Mouse (Mus musculus): ENCODE measurements at regions not wholly inside any gene's neighbourhood (a gene's known extent, or its start where the extent isn't known, plus 50 kb on each side); places are given as distances from the start of the nearest gene placed in this dataset.
A peak's percentile ranks its signal among the peaks of the same experiment; 100 is the strongest.

DNA sequence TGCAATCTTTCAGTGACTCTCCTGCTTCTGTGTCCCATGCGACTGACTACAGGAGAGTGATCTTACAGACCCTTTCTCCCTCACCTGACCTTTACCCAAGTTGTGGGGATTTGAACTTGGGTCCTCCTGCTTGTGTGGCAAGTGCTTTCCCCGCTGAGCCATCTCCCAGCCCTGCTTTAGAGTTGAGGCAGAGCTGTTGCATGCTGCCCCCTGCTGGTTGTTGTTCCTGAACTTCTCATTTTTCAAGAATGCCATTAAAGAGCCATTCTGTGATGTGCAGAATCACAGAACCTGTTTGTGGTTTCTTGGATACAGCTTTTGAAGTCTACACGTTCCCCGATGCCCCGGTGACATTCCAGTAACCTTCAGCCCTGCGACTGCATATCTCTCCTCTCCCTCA lies 70.0 kb upstream of the Mvb12b start:
- DNase-seq (ENCODE audit: low spot score): peak; percentile 40
- H3K27ac ChIP-seq: no peak overlapping the region
- H3K9me3 ChIP-seq: 0 out of 2 replicates have a peak, but pooled peaks cover 2% of the 10 kb centered on the region
- no peaks in the 10 kb centered on the region for H3K36me3 ChIP-seq
- no peaks in the 10 kb centered on the region for H3K27me3 ChIP-seq (ENCODE audit: insufficient read depth, poor library complexity, severe bottlenecking)
- no peak overlapping the region for H3K4me3 ChIP-seq
- 67% methylated on average over 6 of the region's 6 CpGs for WGBS
- no peaks in the 10 kb centered on the region for H3K4me1 ChIP-seq (replicated peaks)

DNA sequence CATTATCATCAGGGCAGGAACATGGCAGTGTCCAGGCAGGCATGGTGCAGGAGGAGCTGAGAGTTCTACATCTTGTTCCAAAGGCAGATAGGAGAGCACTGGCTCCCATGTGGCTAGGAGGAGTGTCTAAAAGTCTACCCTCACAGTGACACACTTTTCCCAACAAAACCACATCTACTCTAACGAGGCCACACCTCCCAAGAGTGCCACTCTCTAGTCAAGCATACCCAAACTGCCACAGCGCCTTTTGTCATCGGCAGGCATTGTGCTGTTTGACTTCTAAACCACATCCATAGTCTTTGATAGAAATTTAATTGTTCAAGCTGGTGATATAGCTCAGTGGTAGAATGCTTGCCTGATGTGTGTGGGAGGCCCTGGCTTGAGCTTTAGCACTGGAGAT lies 56.6 kb upstream of the Mvb12b start:
- Histone ChIP-seq H3K9me3 (no peaks in the 10 kb centered on the region), H3K4me1 (replicated peaks) (peaks cover 18% of the 10 kb centered on the region; the same call in 1 of the 2 replicates), H3K27ac (no peak overlapping the region), H3K27me3 (ENCODE audit: insufficient read depth, poor library complexity, severe bottlenecking) (no peaks in the 10 kb centered on the region), H3K4me3 (no peak overlapping the region), H3K36me3 (no peaks in the 10 kb centered on the region)
- no peak for DNase-seq (ENCODE audit: low spot score)
- WGBS: 87% methylated on average over 3 of the region's 3 CpGs

GRCm38 (mm10) chr2:33942085-33942484 lies 54.3 kb upstream of the Mvb12b start:
- peaks cover 18% of the 10 kb centered on the region; the same call in 1 of the 2 replicates for H3K4me1 ChIP-seq (replicated peaks)
- H3K36me3 ChIP-seq: no peaks in the 10 kb centered on the region
- peak overlapping the region; percentile 77 for H3K27ac ChIP-seq
- no peaks in the 10 kb centered on the region for H3K9me3 ChIP-seq
- DNase-seq (ENCODE audit: low spot score): no peak
- WGBS: 68% methylated on average over 2 of the region's 2 CpGs
- no peak overlapping the region for H3K4me3 ChIP-seq
- no peaks in the 10 kb centered on the region for H3K27me3 ChIP-seq (ENCODE audit: insufficient read depth, poor library complexity, severe bottlenecking)

DNA sequence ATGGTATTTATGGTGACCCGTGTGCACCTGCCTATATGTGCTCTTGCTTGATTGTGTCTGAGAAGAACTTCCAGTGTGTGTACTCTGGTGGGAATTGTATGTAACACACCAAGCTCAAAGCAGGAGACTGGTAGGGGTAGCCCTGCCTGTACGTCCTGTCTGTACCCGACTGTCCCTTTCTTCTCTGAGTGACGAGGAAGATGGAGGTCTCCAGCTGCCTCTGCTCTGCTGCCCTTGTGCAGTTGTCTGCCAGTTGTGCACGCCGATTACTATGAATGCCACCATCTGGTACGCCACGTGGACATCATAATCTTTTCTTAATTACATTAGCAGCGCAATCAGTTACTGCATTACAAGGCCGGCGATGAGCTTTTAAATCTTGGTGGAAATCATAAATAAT lies 53.6 kb upstream of the Mvb12b start:
- H3K9me3 ChIP-seq: no peaks in the 10 kb centered on the region
- peak overlapping the region; percentile 31; the same call in 1 of the 2 replicates for H3K27ac ChIP-seq
- no peaks in the 10 kb centered on the region for H3K27me3 ChIP-seq (ENCODE audit: insufficient read depth, poor library complexity, severe bottlenecking)
- H3K4me1 ChIP-seq (replicated peaks): peaks cover 18% of the 10 kb centered on the region; the same call in 1 of the 2 replicates
- WGBS: 89% methylated on average over 11 of the region's 11 CpGs
- no peak overlapping the region for H3K4me3 ChIP-seq
- H3K36me3 ChIP-seq: no peaks in the 10 kb centered on the region
- DNase-seq (ENCODE audit: low spot score): no peak

DNA sequence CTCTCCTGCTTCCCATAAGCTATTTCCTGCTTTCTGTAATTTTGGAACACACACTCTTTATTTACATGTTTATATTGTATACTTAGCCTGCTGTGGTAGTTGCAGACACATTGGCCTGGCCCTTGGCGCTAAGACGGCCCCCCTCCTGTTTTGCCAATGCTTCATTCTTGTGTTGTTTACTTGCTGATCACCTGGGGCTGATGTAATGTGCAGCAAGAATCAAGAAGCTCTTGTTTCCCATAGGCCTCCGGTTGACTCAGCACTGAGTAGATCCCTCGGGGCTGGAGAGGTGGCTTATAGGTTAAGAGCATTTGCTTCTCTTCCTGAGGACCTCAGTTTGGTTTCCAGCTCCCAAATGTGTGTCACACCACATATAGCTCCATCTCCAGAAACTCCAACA lies 52.1 kb upstream of the Mvb12b start:
- no peaks in the 10 kb centered on the region for H3K36me3 ChIP-seq
- H3K4me3 ChIP-seq: no peak overlapping the region
- no peaks in the 10 kb centered on the region for H3K27me3 ChIP-seq (ENCODE audit: insufficient read depth, poor library complexity, severe bottlenecking)
- no peaks in the 10 kb centered on the region for H3K9me3 ChIP-seq
- no peak for DNase-seq (ENCODE audit: low spot score)
- H3K4me1 ChIP-seq (replicated peaks): peaks cover 18% of the 10 kb centered on the region; the same call in 1 of the 2 replicates
- WGBS: 88% methylated on average over 4 of the region's 4 CpGs
- no peak overlapping the region for H3K27ac ChIP-seq

Data from hindbrain, embryonic 10.5 days (tissue).